Mouse (Mus musculus): Measurements from ENCODE around the gene Cfd.

- no peak for TF ChIP-seq POLR2A (IDR thresholded peaks at IDR 0.05; ENCODE audit: low read depth, low read length)
- TF ChIP-seq POLR2AphosphoS2 (IDR thresholded peaks at IDR 0.05; ENCODE audit: low read depth, low read length), result no peak
- no peak for TF ChIP-seq CTCF (conservative IDR thresholded peaks at IDR 0.05 in 1 of 2, IDR thresholded peaks at IDR 0.05 in 1 of 2; ENCODE audit: low read depth in 2 of 2, low read length in 2 of 2)
- TF ChIP-seq ZNF384 (IDR thresholded peaks at IDR 0.05; ENCODE audit: low read depth, low read length), result no peak
- TF ChIP-seq GABPA (IDR thresholded peaks at IDR 0.05; ENCODE audit: insufficient replicate concordance, low read depth, low read length), result no peak
Observed at GRCm38 (mm10) chr10:79879527-79879926, 11.1 kb upstream of the Cfd start.
